Mouse (Mus musculus) lung, adult 2 months (tissue): ENCODE results near the gene Epha8.
A peak's percentile ranks its signal among the peaks of the same experiment; 100 is the strongest.

Source experiments
- CTCF ChIP-seq: fragments of 200-500 bp; IDR thresholded peaks from 2 replicates; pipeline ENCODE4 v1.5.1; 2011; ENCODE audit warnings: mild to moderate bottlenecking, low read length, control low read depth; ENCODE audit not compliant: insufficient read depth
- POLR2A ChIP-seq: fragments of 200-500 bp; IDR thresholded peaks from 2 replicates; pipeline ENCODE4 v1.6.1; 2011; ENCODE audit warnings: low read depth, mild to moderate bottlenecking, control low read depth, low read length, borderline replicate concordance; ENCODE audit errors: extremely low read depth

DNA sequence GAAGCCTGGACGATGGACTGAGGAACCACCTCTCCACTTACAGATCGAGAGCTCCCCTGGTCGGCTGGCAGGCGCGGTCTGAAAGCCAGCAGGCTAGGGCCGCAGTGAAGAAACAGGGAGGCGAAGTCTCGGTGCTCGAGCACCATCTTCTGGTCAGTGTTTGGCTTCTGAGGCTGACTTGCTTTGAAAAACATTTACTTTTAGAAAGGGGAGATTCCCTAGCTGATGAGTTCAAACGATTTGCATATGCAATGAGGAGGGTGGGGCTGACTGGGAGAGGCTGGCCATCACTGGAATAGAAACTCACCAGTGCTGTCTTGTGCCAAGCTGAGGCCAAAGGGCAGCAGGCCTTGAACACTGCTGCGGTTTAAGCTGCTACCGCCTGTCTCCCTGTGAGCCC is 24.7 kb upstream of the Epha8 start:
- TF ChIP-seq CTCF (peak; percentile 40; the same call in 1 of the 2 replicates), POLR2A (no peak)
